ENCODE assay signal across 7 mouse cellular contexts in genomic region chr4:152663482-152663881, GRCm38 (mm10).
DNase-seq lines count a peak whose midpoint lies in the region; ATAC-seq and TF ChIP-seq lines count a peak whose summit lies in the region.

No protein-coding gene starts in this region.

- H3K9me3 ChIP-seq in kidney, embryonic 14.5 days (ENCODE audit: control insufficient read depth, low read length) = no peaks in the 10 kb centered on the region
- H3K9me3 ChIP-seq in E14TG2a.4 (ENCODE audit: low read length) (peaks cover 13% of the 10 kb centered on the region), G1E (replicated peaks) (peaks cover 92% of the 10 kb centered on the region)
- H3K9me3 ChIP-seq in limb, embryonic 10.5 days (replicated peaks) = no peaks in the 10 kb centered on the region
- peaks cover 10% of the 10 kb centered on the region for H3K9me3 ChIP-seq in hindbrain, embryonic 12.5 days (replicated peaks)

- 49% methylated on average over 8 of the region's 8 CpGs for WGBS in kidney, adult 2 months
- WGBS in kidney, embryonic 14.5 days = 43% methylated on average over 8 of the region's 8 CpGs
- 41% methylated on average over 8 of the region's 8 CpGs for WGBS in limb, embryonic 10.5 days
- WGBS in hindbrain, embryonic 12.5 days = 42% methylated on average over 8 of the region's 8 CpGs

- no peak overlapping the region for H3K4me3 ChIP-seq in kidney, adult 2 months (ENCODE audit: insufficient read depth, low read depth, low read length)
- no peak overlapping the region for H3K4me3 ChIP-seq in kidney, embryonic 14.5 days (ENCODE audit: low read length)
- H3K4me3 ChIP-seq in E14TG2a.4 (replicated peaks; ENCODE audit: low read length) (no peak overlapping the region), G1E (ENCODE audit: low read depth, low read length) (no peak overlapping the region)
- no peak overlapping the region for H3K4me3 ChIP-seq in limb, embryonic 10.5 days
- no peak overlapping the region for H3K4me3 ChIP-seq in hindbrain, embryonic 12.5 days

- no peaks in the 10 kb centered on the region for H3K4me1 ChIP-seq in kidney, adult 2 months (ENCODE audit: control insufficient read depth, insufficient read depth, low read length)
- H3K4me1 ChIP-seq in kidney, embryonic 14.5 days (ENCODE audit: control insufficient read depth, insufficient read depth, low read length) = no peaks in the 10 kb centered on the region
- no peaks in the 10 kb centered on the region; the same call in 1 of the 2 replicates for H3K4me1 ChIP-seq in E14TG2a.4 (replicated peaks; ENCODE audit: low read depth, low read length)
- no peaks in the 10 kb centered on the region for H3K4me1 ChIP-seq in G1E (ENCODE audit: insufficient read depth, low read depth, low read length)
- H3K4me1 ChIP-seq in limb, embryonic 10.5 days = no peaks in the 10 kb centered on the region
- no peaks in the 10 kb centered on the region for H3K4me1 ChIP-seq in hindbrain, embryonic 12.5 days

- H3K9ac ChIP-seq in kidney, embryonic 14.5 days (ENCODE audit: low read depth, low read length) = no peak overlapping the region
- H3K9ac ChIP-seq in hindbrain, embryonic 12.5 days = no peak overlapping the region

- TF ChIP-seq POLR2A in kidney, adult 2 months (IDR thresholded peaks at IDR 0.05; ENCODE audit: low read depth, low read length) = no peak

- no peaks in the 10 kb centered on the region for H3K27me3 ChIP-seq in kidney, adult 2 months (replicated peaks; ENCODE audit: control insufficient read depth, insufficient read depth, low read length)
- H3K27me3 ChIP-seq in kidney, embryonic 14.5 days (ENCODE audit: control insufficient read depth, insufficient read depth, low read length) = no peaks in the 10 kb centered on the region
- H3K27me3 ChIP-seq in E14TG2a.4 (ENCODE audit: insufficient read depth, low read length) (0 out of 2 replicates have a peak, but pooled peaks cover 3% of the 10 kb centered on the region), G1E (ENCODE audit: insufficient read depth, low read length) (no peaks in the 10 kb centered on the region)
- no peaks in the 10 kb centered on the region for H3K27me3 ChIP-seq in limb, embryonic 10.5 days (ENCODE audit: low read depth, poor library complexity, severe bottlenecking)
- H3K27me3 ChIP-seq in hindbrain, embryonic 12.5 days = 0 out of 2 replicates have a peak, but pooled peaks cover 5% of the 10 kb centered on the region

- ATAC-seq in kidney, embryonic 14.5 days (ENCODE audit: low FRiP score, low TSS enrichment) = no peak
- ATAC-seq in G1E (ENCODE audit: extremely low read depth, insufficient number of reproducible peaks, low FRiP score, poor library complexity, severe bottlenecking) = no peak
- no peak for ATAC-seq in hindbrain, embryonic 12.5 days (ENCODE audit: low FRiP score)

- H3K4me2 ChIP-seq in kidney, embryonic 14.5 days (replicated peaks; ENCODE audit: low read depth, low read length) = no peak overlapping the region
- H3K4me2 ChIP-seq in hindbrain, embryonic 12.5 days (replicated peaks) = no peak overlapping the region

- no peak overlapping the region for H3K27ac ChIP-seq in kidney, adult 2 months (ENCODE audit: insufficient read depth, low read depth, low read length)
- H3K27ac ChIP-seq in kidney, embryonic 14.5 days (ENCODE audit: low read depth, low read length) = no peak overlapping the region
- H3K27ac ChIP-seq in limb, embryonic 10.5 days = no peak overlapping the region
- H3K27ac ChIP-seq in hindbrain, embryonic 12.5 days = no peak overlapping the region

- no peaks in the 10 kb centered on the region for H3K36me3 ChIP-seq in kidney, adult 2 months (ENCODE audit: control insufficient read depth, insufficient read depth, low read length)
- H3K36me3 ChIP-seq in kidney, embryonic 14.5 days (ENCODE audit: control insufficient read depth, insufficient read depth, low read length) = no peaks in the 10 kb centered on the region
- H3K36me3 ChIP-seq in E14TG2a.4 (ENCODE audit: insufficient read depth, low read length) (no peaks in the 10 kb centered on the region), G1E (replicated peaks) (no peaks in the 10 kb centered on the region)
- H3K36me3 ChIP-seq in limb, embryonic 10.5 days = no peaks in the 10 kb centered on the region
- no peaks in the 10 kb centered on the region for H3K36me3 ChIP-seq in hindbrain, embryonic 12.5 days

- DNase-seq in kidney, adult 2 months = peak; percentile 11
- DNase-seq in G1E (ENCODE audit: low spot score) = no peak
- DNase-seq in limb, embryonic 10.5 days (ENCODE audit: low spot score) = peak; percentile 37
- no peak for DNase-seq in urinary bladder, postnatal 36 days (ENCODE audit: low spot score in 2 of 2)

- peak; percentile 52 for TF ChIP-seq CTCF in kidney, adult 2 months (conservative IDR thresholded peaks at IDR 0.05; ENCODE audit: insufficient read depth, insufficient read length, low read depth, low read length)
- TF ChIP-seq CTCF in E14TG2a.4 (conservative IDR thresholded peaks at IDR 0.05; ENCODE audit: low read length) (peak; percentile 94), G1E (IDR thresholded peaks at IDR 0.05; ENCODE audit: low read depth, low read length) (peak; percentile 43; the same call in 1 of the 2 replicates)

Comparison
In these comparisons a context has a peak if more than half of its experiments do, and no peak if none do; other contexts are left out.
1. DNase-seq: peak in kidney, adult 2 months (single experiment) and limb, embryonic 10.5 days (single experiment); none in G1E (single experiment) and urinary bladder, postnatal 36 days (0 of 2).
2. CTCF ChIP-seq: peak in every context shown above with its lines; median percentile 94 in E14TG2a.4; 52 in kidney, adult 2 months; 43 in G1E.